Mouse (Mus musculus) ES-E14 (cell line): ENCODE data around the gene Trim25.

Experiments
- CHD2 ChIP-seq: IDR thresholded peaks from 2 replicates; pipeline ENCODE4 v1.6.1; 2014; ENCODE audit warnings: mild to moderate bottlenecking, low read depth, low read length, inconsistent platforms
- HCFC1 ChIP-seq: IDR thresholded peaks from 2 replicates; pipeline ENCODE4 v1.6.1; 2012; ENCODE audit warnings: low read length, inconsistent platforms, borderline replicate concordance; ENCODE audit not compliant: insufficient read depth
- MAFK ChIP-seq: IDR thresholded peaks from 2 replicates; pipeline ENCODE4 v1.6.1; 2014; ENCODE audit warnings: mild to moderate bottlenecking, low read depth, low read length, inconsistent platforms; ENCODE audit not compliant: insufficient read depth
- ZC3H11A ChIP-seq: IDR thresholded peaks from 2 replicates; pipeline ENCODE4 v1.6.1; 2012; ENCODE audit warnings: low read depth, mild to moderate bottlenecking, inconsistent platforms, low read length, borderline replicate concordance
- ZNF384 ChIP-seq: IDR thresholded peaks from 2 replicates; pipeline ENCODE4 v1.6.1; 2012; ENCODE audit warnings: low read depth, low read length, inconsistent platforms

DNA sequence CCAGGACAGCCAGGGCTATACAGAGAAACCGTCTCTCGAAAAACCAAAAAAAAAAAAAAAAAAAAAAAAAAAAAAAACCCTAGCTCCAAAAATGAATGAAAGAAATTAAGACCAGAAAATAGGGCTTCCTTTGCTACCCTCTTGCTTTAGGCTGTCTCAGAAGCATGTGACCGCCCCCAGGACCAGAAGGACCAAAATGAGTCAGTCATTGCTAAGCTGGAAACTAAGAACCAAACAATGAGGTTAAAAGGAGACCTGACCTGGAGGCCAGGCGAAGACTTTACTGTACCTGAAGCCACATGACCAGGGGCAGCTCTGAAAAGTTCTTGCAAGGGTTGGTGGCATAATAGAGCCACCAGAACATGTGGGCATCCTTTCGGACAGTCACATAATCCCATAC lies 47.1 kb upstream of the Trim25 start:
- TF ChIP-seq CHD2, result no peak
- no peak for TF ChIP-seq HCFC1
- TF ChIP-seq ZNF384, result 0 out of 2 replicates have a peak, but pooled peaks have one; percentile 9
- no peak for TF ChIP-seq MAFK
- no peak for TF ChIP-seq ZC3H11A
